Mouse (Mus musculus): ENCODE results near the gene Gm20388. TPM values are rescaled to one million over a fixed set of nuclear protein-coding genes. Genes with fewer than 3 reads are reported as not detected.

Gene Gm20388
- polyA plus RNA-seq, 1 experiment from 2014 or later: not detected

GRCm38 (mm10) chr8:122854388-122854787 lies 2943.7 kb downstream of the Gm20388 start:
- H3K4me2 ChIP-seq (replicated peaks; ENCODE audit: low read depth, low read length): no peak overlapping the region
- H3K27me3 ChIP-seq (ENCODE audit: control insufficient read depth, insufficient read depth, low read length): no peaks in the 10 kb centered on the region
- no peaks in the 10 kb centered on the region for H3K36me3 ChIP-seq (ENCODE audit: control insufficient read depth, insufficient read depth, low read length)
- peaks cover 6% of the 10 kb centered on the region for H3K4me1 ChIP-seq (ENCODE audit: control insufficient read depth, insufficient read depth, low read length)
- H3K4me3 ChIP-seq (ENCODE audit: low read length): no peak overlapping the region
- no peaks in the 10 kb centered on the region for H3K9me3 ChIP-seq (ENCODE audit: control insufficient read depth, low read length)
- no peak overlapping the region for H3K9ac ChIP-seq (ENCODE audit: low read depth, low read length)
- no peak overlapping the region for H3K27ac ChIP-seq (ENCODE audit: low read depth, low read length)
- 75% methylated on average over 7 of the region's 7 CpGs for WGBS
- no peak for ATAC-seq (ENCODE audit: low FRiP score, low TSS enrichment)

- peaks cover 6% of the 10 kb centered on the region for H3K4me1 ChIP-seq (ENCODE audit: control insufficient read depth, insufficient read depth, low read length)
- ATAC-seq (ENCODE audit: low FRiP score, low TSS enrichment): no peak
- no peak overlapping the region for H3K4me3 ChIP-seq (ENCODE audit: low read length)
- H3K9ac ChIP-seq (ENCODE audit: low read depth, low read length): no peak overlapping the region
- H3K27me3 ChIP-seq (ENCODE audit: control insufficient read depth, insufficient read depth, low read length): no peaks in the 10 kb centered on the region
- 79% methylated on average over 4 of the region's 4 CpGs for WGBS
- no peaks in the 10 kb centered on the region for H3K9me3 ChIP-seq (ENCODE audit: control insufficient read depth, low read length)
- H3K36me3 ChIP-seq (ENCODE audit: control insufficient read depth, insufficient read depth, low read length): no peaks in the 10 kb centered on the region
- H3K27ac ChIP-seq (ENCODE audit: low read depth, low read length): no peak overlapping the region
- no peak overlapping the region for H3K4me2 ChIP-seq (replicated peaks; ENCODE audit: low read depth, low read length)
Observed at GRCm38 (mm10) chr8:122855123-122855522, 2944.5 kb downstream of the Gm20388 start.

DNA sequence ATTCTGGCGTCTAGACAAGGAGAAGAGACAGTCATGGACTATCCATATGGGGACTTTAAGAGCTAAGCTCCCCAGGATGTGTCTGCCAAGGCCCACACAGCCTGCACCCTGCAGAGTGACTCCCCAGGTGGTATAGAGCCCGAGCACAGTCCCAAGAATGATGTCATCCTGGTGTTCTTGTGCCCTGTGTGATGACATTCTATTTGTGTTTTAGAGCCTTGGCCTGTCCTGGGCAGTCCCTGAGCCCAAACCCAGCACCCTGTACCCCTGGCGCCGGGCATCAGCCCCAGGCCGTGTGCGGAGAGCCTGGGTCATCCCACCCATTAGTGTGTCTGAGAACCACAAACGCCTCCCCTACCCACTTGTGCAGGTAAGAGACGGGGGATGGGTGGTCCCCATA lies 2945.6 kb downstream of the Gm20388 start:
- H3K9ac ChIP-seq (ENCODE audit: low read depth, low read length): no peak overlapping the region
- H3K27me3 ChIP-seq (ENCODE audit: control insufficient read depth, insufficient read depth, low read length): no peaks in the 10 kb centered on the region
- H3K4me2 ChIP-seq (replicated peaks; ENCODE audit: low read depth, low read length): no peak overlapping the region
- H3K4me3 ChIP-seq (ENCODE audit: low read length): no peak overlapping the region
- no peak overlapping the region for H3K27ac ChIP-seq (ENCODE audit: low read depth, low read length)
- no peak for ATAC-seq (ENCODE audit: low FRiP score, low TSS enrichment)
- 84% methylated on average over 8 of the region's 8 CpGs for WGBS
- no peaks in the 10 kb centered on the region for H3K36me3 ChIP-seq (ENCODE audit: control insufficient read depth, insufficient read depth, low read length)
- no peaks in the 10 kb centered on the region for H3K9me3 ChIP-seq (ENCODE audit: control insufficient read depth, low read length)
- peaks cover 6% of the 10 kb centered on the region for H3K4me1 ChIP-seq (ENCODE audit: control insufficient read depth, insufficient read depth, low read length)

- Histone ChIP-seq H3K4me1 (ENCODE audit: control insufficient read depth, insufficient read depth, low read length) (no peaks in the 10 kb centered on the region), H3K36me3 (ENCODE audit: control insufficient read depth, insufficient read depth, low read length) (no peaks in the 10 kb centered on the region), H3K4me2 (replicated peaks; ENCODE audit: low read depth, low read length) (no peak overlapping the region), H3K9me3 (ENCODE audit: control insufficient read depth, low read length) (peaks cover 6% of the 10 kb centered on the region; the same call in 1 of the 2 replicates), H3K9ac (ENCODE audit: low read depth, low read length) (no peak overlapping the region), H3K4me3 (ENCODE audit: low read length) (no peak overlapping the region), H3K27ac (ENCODE audit: low read depth, low read length) (no peak overlapping the region), H3K27me3 (ENCODE audit: control insufficient read depth, insufficient read depth, low read length) (no peaks in the 10 kb centered on the region)
- WGBS: 55% methylated on average over 13 of the region's 13 CpGs
- ATAC-seq (ENCODE audit: low FRiP score, low TSS enrichment): no peak
Observed at GRCm38 (mm10) chr8:122859843-122860242, 2949.2 kb downstream of the Gm20388 start.

DNA sequence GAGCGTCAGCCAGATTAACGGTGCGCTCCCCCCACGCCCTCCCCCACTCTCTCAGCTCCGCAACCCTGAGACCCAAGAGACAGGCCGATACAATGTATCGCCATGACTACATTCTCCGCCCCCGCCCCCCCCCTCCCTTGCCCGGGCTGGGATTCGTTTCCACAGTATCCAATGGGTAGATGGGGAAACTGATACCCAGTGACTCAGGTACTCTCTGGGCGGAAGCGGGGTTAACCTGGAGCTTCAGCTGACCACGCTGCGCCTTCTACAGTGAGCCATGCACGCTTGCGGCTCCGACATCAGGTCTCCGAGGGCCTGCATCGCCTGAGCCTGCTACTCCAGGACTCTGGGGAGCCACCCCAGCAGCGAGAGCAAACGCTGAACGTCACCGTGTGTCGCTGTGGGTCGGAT lies 2954.1 kb downstream of the Gm20388 start:
- Histone ChIP-seq H3K27me3 (ENCODE audit: control insufficient read depth, insufficient read depth, low read length) (no peaks in the 10 kb centered on the region), H3K4me3 (ENCODE audit: low read length) (peak overlapping the region; percentile 23), H3K4me1 (ENCODE audit: control insufficient read depth, insufficient read depth, low read length) (no peaks in the 10 kb centered on the region), H3K27ac (ENCODE audit: low read depth, low read length) (no peak overlapping the region), H3K9me3 (ENCODE audit: control insufficient read depth, low read length) (peaks cover 15% of the 10 kb centered on the region), H3K4me2 (replicated peaks; ENCODE audit: low read depth, low read length) (peak overlapping the region; percentile 39), H3K36me3 (ENCODE audit: control insufficient read depth, insufficient read depth, low read length) (no peaks in the 10 kb centered on the region), H3K9ac (ENCODE audit: low read depth, low read length) (no peak overlapping the region; the same call in 1 of the 2 replicates)
- ATAC-seq (ENCODE audit: low FRiP score, low TSS enrichment): 0 out of 2 replicates have a peak, but pooled peaks have one; percentile 17
- WGBS: 55% methylated on average over 26 of the region's 26 CpGs

GRCm38 (mm10) chr8:122865441-122865840 lies 2954.8 kb downstream of the Gm20388 start:
- peak overlapping the region; percentile 39 for H3K4me2 ChIP-seq (replicated peaks; ENCODE audit: low read depth, low read length)
- peak overlapping the region; percentile 23; the same call in 1 of the 2 replicates for H3K4me3 ChIP-seq (ENCODE audit: low read length)
- H3K27ac ChIP-seq (ENCODE audit: low read depth, low read length): no peak overlapping the region
- peaks cover 15% of the 10 kb centered on the region for H3K9me3 ChIP-seq (ENCODE audit: control insufficient read depth, low read length)
- H3K27me3 ChIP-seq (ENCODE audit: control insufficient read depth, insufficient read depth, low read length): no peaks in the 10 kb centered on the region; the same call in 1 of the 2 replicates
- ATAC-seq (ENCODE audit: low FRiP score, low TSS enrichment): no peak
- H3K9ac ChIP-seq (ENCODE audit: low read depth, low read length): no peak overlapping the region
- H3K4me1 ChIP-seq (ENCODE audit: control insufficient read depth, insufficient read depth, low read length): no peaks in the 10 kb centered on the region
- no peaks in the 10 kb centered on the region for H3K36me3 ChIP-seq (ENCODE audit: control insufficient read depth, insufficient read depth, low read length)
- WGBS: 58% methylated on average over 10 of the region's 10 CpGs

- H3K4me2 ChIP-seq (replicated peaks; ENCODE audit: low read depth, low read length): no peak overlapping the region
- peaks cover 15% of the 10 kb centered on the region for H3K9me3 ChIP-seq (ENCODE audit: control insufficient read depth, low read length)
- H3K27ac ChIP-seq (ENCODE audit: low read depth, low read length): no peak overlapping the region
- H3K4me3 ChIP-seq (ENCODE audit: low read length): no peak overlapping the region
- no peak for ATAC-seq (ENCODE audit: low FRiP score, low TSS enrichment)
- H3K9ac ChIP-seq (ENCODE audit: low read depth, low read length): no peak overlapping the region
- no peaks in the 10 kb centered on the region; the same call in 1 of the 2 replicates for H3K27me3 ChIP-seq (ENCODE audit: control insufficient read depth, insufficient read depth, low read length)
- 82% methylated on average over 8 of the region's 8 CpGs for WGBS
- no peaks in the 10 kb centered on the region for H3K4me1 ChIP-seq (ENCODE audit: control insufficient read depth, insufficient read depth, low read length)
- H3K36me3 ChIP-seq (ENCODE audit: control insufficient read depth, insufficient read depth, low read length): no peaks in the 10 kb centered on the region
Observed at GRCm38 (mm10) chr8:122866231-122866630, 2955.6 kb downstream of the Gm20388 start.

GRCm38 (mm10) chr8:122867982-122868381 lies 2957.3 kb downstream of the Gm20388 start:
- H3K9ac ChIP-seq (ENCODE audit: low read depth, low read length): no peak overlapping the region
- H3K27ac ChIP-seq (ENCODE audit: low read depth, low read length): no peak overlapping the region
- no peak overlapping the region for H3K4me3 ChIP-seq (ENCODE audit: low read length)
- no peak for ATAC-seq (ENCODE audit: low FRiP score, low TSS enrichment)
- no peak overlapping the region for H3K4me2 ChIP-seq (replicated peaks; ENCODE audit: low read depth, low read length)
- H3K36me3 ChIP-seq (ENCODE audit: control insufficient read depth, insufficient read depth, low read length): no peaks in the 10 kb centered on the region
- no peaks in the 10 kb centered on the region; the same call in 1 of the 2 replicates for H3K27me3 ChIP-seq (ENCODE audit: control insufficient read depth, insufficient read depth, low read length)
- no peaks in the 10 kb centered on the region for H3K4me1 ChIP-seq (ENCODE audit: control insufficient read depth, insufficient read depth, low read length)
- H3K9me3 ChIP-seq (ENCODE audit: control insufficient read depth, low read length): peaks cover 15% of the 10 kb centered on the region
- WGBS: 94% methylated on average over 6 of the region's 6 CpGs

DNA sequence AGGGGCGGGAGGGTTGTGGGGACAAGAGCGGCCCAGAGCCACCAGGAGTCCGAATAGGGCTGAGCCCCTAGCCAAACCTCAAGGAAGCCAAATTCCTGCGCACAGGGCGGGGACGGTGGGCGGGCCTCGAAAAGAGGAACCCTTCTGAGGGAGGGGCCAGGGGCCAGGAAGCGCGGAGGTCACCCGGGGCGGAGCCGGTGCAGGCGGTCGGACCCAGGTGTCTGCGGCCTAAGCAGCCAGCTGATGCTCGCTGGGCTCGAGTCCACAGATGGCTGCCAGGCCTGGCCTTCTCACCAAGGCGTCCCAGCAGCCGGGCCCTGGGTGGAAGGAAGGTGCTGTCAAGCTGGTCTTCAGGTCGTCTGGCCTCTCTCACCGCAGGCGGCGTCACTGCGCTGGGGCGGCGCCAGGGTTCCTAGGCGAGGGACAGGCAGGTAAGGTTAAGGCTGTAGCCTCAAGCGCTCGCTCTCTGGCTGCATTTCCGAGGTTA lies 2959.8 kb downstream of the Gm20388 start:
- Histone ChIP-seq H3K4me2 (replicated peaks; ENCODE audit: low read depth, low read length) (peak overlapping the region; percentile 29), H3K4me1 (ENCODE audit: control insufficient read depth, insufficient read depth, low read length) (no peaks in the 10 kb centered on the region), H3K9me3 (ENCODE audit: control insufficient read depth, low read length) (peaks cover 4% of the 10 kb centered on the region; the same call in 1 of the 2 replicates), H3K4me3 (ENCODE audit: low read length) (no peak overlapping the region; the same call in 1 of the 2 replicates), H3K9ac (ENCODE audit: low read depth, low read length) (0 out of 2 replicates have a peak overlapping the region, but pooled peaks have one; percentile 9), H3K36me3 (ENCODE audit: control insufficient read depth, insufficient read depth, low read length) (no peaks in the 10 kb centered on the region), H3K27me3 (ENCODE audit: control insufficient read depth, insufficient read depth, low read length) (no peaks in the 10 kb centered on the region; the same call in 1 of the 2 replicates), H3K27ac (ENCODE audit: low read depth, low read length) (no peak overlapping the region)
- WGBS: 18% methylated on average over 31 of the region's 31 CpGs
- 0 out of 2 replicates have a peak, but pooled peaks have one; percentile 39 for ATAC-seq (ENCODE audit: low FRiP score, low TSS enrichment)
